In the genomic region with DNA sequence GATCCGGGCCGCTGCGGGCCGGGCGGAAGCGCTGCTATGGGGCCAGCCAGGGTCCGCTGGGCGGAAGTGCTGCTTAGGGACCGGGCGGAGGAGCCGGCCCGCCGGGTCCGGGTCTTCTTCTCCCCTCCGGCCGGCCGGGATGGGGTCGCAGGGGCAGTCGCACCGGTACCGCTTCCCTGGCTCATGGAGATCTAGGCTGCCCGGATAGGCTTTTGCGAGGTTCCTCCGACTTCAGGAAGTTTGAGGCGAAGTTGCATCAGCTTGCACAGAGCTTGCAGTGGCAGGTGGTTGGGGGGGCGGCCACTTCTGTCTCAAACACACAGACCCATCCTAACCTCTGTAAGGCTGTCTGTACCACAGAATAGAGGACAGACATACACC, we compare ENCODE assay signal across 8 mouse cellular contexts. TPM values are rescaled to one million over a fixed set of nuclear protein-coding genes. Genes with fewer than 3 reads are reported as not detected.
DNase-seq lines count a peak whose midpoint lies in the region; ATAC-seq and TF ChIP-seq lines count a peak whose summit lies in the region.

No protein-coding gene starts in this region.

- peaks cover 2% of the 10 kb centered on the region for H3K4me1 ChIP-seq in heart, adult 2 months (ENCODE audit: control insufficient read depth, insufficient read depth, low read length)
- H3K4me1 ChIP-seq in testis, adult 2 months (ENCODE audit: control insufficient read depth, insufficient read depth, low read length): peaks cover 2% of the 10 kb centered on the region
- H3K4me1 ChIP-seq in erythroblast, embryonic 14.5 days (ENCODE audit: control insufficient read depth): peaks cover 33% of the 10 kb centered on the region
- peaks cover 29% of the 10 kb centered on the region for H3K4me1 ChIP-seq in midbrain, embryonic 12.5 days

- TF ChIP-seq POLR2A in heart, adult 2 months (IDR thresholded peaks at IDR 0.05; ENCODE audit: insufficient read depth, low read depth, low read length): no peak
- no peak for TF ChIP-seq POLR2A in testis, adult 2 months (IDR thresholded peaks at IDR 0.05; ENCODE audit: control insufficient read depth, low read depth, low read length)

- H3K27me3 ChIP-seq in heart, adult 2 months (ENCODE audit: control insufficient read depth, insufficient read depth, low read length): no peaks in the 10 kb centered on the region
- H3K27me3 ChIP-seq in testis, adult 2 months (ENCODE audit: control insufficient read depth, insufficient read depth, low read length): no peaks in the 10 kb centered on the region
- peaks cover 21% of the 10 kb centered on the region for H3K27me3 ChIP-seq in erythroblast, embryonic 14.5 days (ENCODE audit: control insufficient read depth)
- H3K27me3 ChIP-seq in midbrain, embryonic 12.5 days: no peaks in the 10 kb centered on the region

- DNase-seq in heart, adult 2 months: no peak
- DNase-seq in heart, adult 8-10 months (ENCODE audit: low spot score): no peak
- no peak for DNase-seq in testis, postnatal 14 days (ENCODE audit: low spot score)
- DNase-seq in layer of hippocampus, adult 9-11 months: peak; percentile 41
- no peak for DNase-seq in natural killer cell, adult 2 months (ENCODE audit: low spot score in 2 of 2)

- intact Hi-C loops in heart, adult 2 months (cut with DNase I): loop anchor here (10.0 kb wide), 1 partner anchor 408 kb away; a partner anchor contains a TSS

- TF ChIP-seq EP300 in heart, adult 2 months (IDR thresholded peaks at IDR 0.05; ENCODE audit: insufficient read depth, low read depth, low read length): no peak

- peak overlapping the region; percentile 76 for H3K4me2 ChIP-seq in midbrain, embryonic 12.5 days (replicated peaks)

- H3K4me3 ChIP-seq in heart, adult 2 months: peak overlapping the region; percentile 93
- H3K4me3 ChIP-seq in testis, adult 2 months (ENCODE audit: control insufficient read depth, low read depth, low read length): peak overlapping the region; percentile 99
- H3K4me3 ChIP-seq in erythroblast, embryonic 14.5 days (replicated peaks): peak overlapping the region; percentile 97
- peak overlapping the region; percentile 85 for H3K4me3 ChIP-seq in midbrain, embryonic 12.5 days

- H3K36me3 ChIP-seq in heart, adult 2 months (ENCODE audit: control insufficient read depth, insufficient read depth, low read length): peaks cover 4% of the 10 kb centered on the region; the same call in 1 of the 2 replicates
- no peaks in the 10 kb centered on the region for H3K36me3 ChIP-seq in testis, adult 2 months (ENCODE audit: control insufficient read depth, insufficient read depth, low read length)
- peaks cover 9% of the 10 kb centered on the region for H3K36me3 ChIP-seq in erythroblast, embryonic 14.5 days (ENCODE audit: control insufficient read depth)
- H3K36me3 ChIP-seq in midbrain, embryonic 12.5 days: no peaks in the 10 kb centered on the region

- no peak; the same call in 1 of the 2 replicates for ATAC-seq in midbrain, embryonic 12.5 days (ENCODE audit: low FRiP score, low read depth)

- no peak for TF ChIP-seq CTCF in heart, adult 2 months (IDR thresholded peaks at IDR 0.05)
- no peak for TF ChIP-seq CTCF in testis, adult 2 months (IDR thresholded peaks at IDR 0.05; ENCODE audit: control insufficient read depth, insufficient read depth, insufficient replicate concordance, low read depth, low read length)

- H3K9ac ChIP-seq in heart, adult 2 months (ENCODE audit: low read depth, low read length): peak overlapping the region; percentile 89
- H3K9ac ChIP-seq in midbrain, embryonic 12.5 days (replicated peaks): peak overlapping the region; percentile 94

- peaks cover 4% of the 10 kb centered on the region; the same call in 1 of the 2 replicates for H3K79me2 ChIP-seq in heart, adult 2 months (replicated peaks; ENCODE audit: control insufficient read depth, insufficient read depth, low read length)

- no peaks in the 10 kb centered on the region for H3K9me3 ChIP-seq in erythroblast, embryonic 14.5 days (ENCODE audit: control insufficient read depth, low read length)
- no peaks in the 10 kb centered on the region for H3K9me3 ChIP-seq in midbrain, embryonic 12.5 days

- peak overlapping the region; percentile 90 for H3K27ac ChIP-seq in heart, adult 2 months
- H3K27ac ChIP-seq in testis, adult 2 months (ENCODE audit: control insufficient read depth, insufficient read depth, low read depth, low read length): peak overlapping the region; percentile 99
- H3K27ac ChIP-seq in midbrain, embryonic 12.5 days (replicated peaks): peak overlapping the region; percentile 97

- WGBS in heart, adult 2 months: under 1% methylated on average over 26 of the region's 26 CpGs
- under 1% methylated on average over 21 of the region's 26 CpGs for WGBS in midbrain, embryonic 12.5 days

RNA-seq across cellular contexts. Expression of a gene that starts 0.5 kb away (rescaled TPM):
- 10 to 100 TPM; 11.2 to 11.3 TPM for total RNA-seq in heart, adult 2 months (2021)
- 10.7 and 14.0 TPM in 2 replicates for polyA plus RNA-seq in heart, adult 2 months (2012; rRNA removed)
- 10 to 100 TPM in 3 of 4 experiments, 1 to 10 TPM in 1; 10.0 to 11.3 (median 10.6) TPM for total RNA-seq in heart, adult 8-10 months (2022)
- 45.3 and 46.4 TPM in 2 replicates for polyA plus RNA-seq in testis, adult 2 months (2012; rRNA removed)
- 0.13 and 0.15 TPM in 2 replicates for polyA plus RNA-seq in erythroblast, embryonic 14.5 days (2012)
- 9.0 and 10.2 TPM in 2 replicates for polyA plus RNA-seq in midbrain, embryonic 12.5 days (2016; fragmentation: Nextera tagmentation; extraction: Ambion mirVana)

RNA-seq across cellular contexts. Expression of a gene that starts 25.5 kb away (rescaled TPM):
- total RNA-seq in heart, adult 2 months (2021): 10 to 100 TPM; 39.9 to 50.0 TPM
- polyA plus RNA-seq in heart, adult 2 months (2012; rRNA removed): 10.5 and 15.4 TPM in 2 replicates
- total RNA-seq in heart, adult 8-10 months (2022): 10 to 100 TPM; 14.8 to 34.3 (median 24.0) TPM
- 0.41 and 0.46 TPM in 2 replicates for polyA plus RNA-seq in testis, adult 2 months (2012; rRNA removed)
- polyA plus RNA-seq in erythroblast, embryonic 14.5 days (2012): 0.01 TPM in 1 of 2 replicates, not detected in the other
- polyA plus RNA-seq in midbrain, embryonic 12.5 days (2016; fragmentation: Nextera tagmentation; extraction: Ambion mirVana): 11.5 and 11.7 TPM in 2 replicates
